Mouse (Mus musculus) heart, adult 2 months (tissue): ENCODE measurements around the gene Itga1. TPM values are rescaled to one million over a fixed set of nuclear protein-coding genes. Genes with fewer than 3 reads are reported as not detected.
A peak's percentile ranks its signal among the peaks of the same experiment; 100 is the strongest.

Source experiments
- DNase-seq, 2 experiments: peaks; one replicate each; pipeline ENCODE4 v3.0.0; 2021
- H3K27ac ChIP-seq: fragments of 200-600 bp; 2 replicates; pipeline ENCODE4 v1.8.1; 2022
- H3K27me3 ChIP-seq: fragments of 200-500 bp; 2 replicates; pipeline ENCODE4 v1.6.1; 2012; ENCODE audit warnings: mild to moderate bottlenecking, low read length, inconsistent platforms, mixed read lengths; ENCODE audit not compliant: control insufficient read depth, insufficient read depth
- H3K36me3 ChIP-seq: fragments of 200-500 bp; 2 replicates; pipeline ENCODE4 v1.6.1; 2012; ENCODE audit warnings: low read length, inconsistent platforms; ENCODE audit not compliant: control insufficient read depth, insufficient read depth
- H3K4me1 ChIP-seq: fragments of 200-500 bp; 2 replicates; pipeline ENCODE4 v1.6.1; 2011; ENCODE audit warnings: low read length; ENCODE audit not compliant: control insufficient read depth, insufficient read depth
- H3K4me3 ChIP-seq: fragments of 200-600 bp; 2 replicates; pipeline ENCODE4 v1.8.1; 2022
- H3K79me2 ChIP-seq: fragments of 200-500 bp; replicated peaks from 2 replicates; pipeline ENCODE4 v1.6.1; 2012; ENCODE audit warnings: mild to moderate bottlenecking, inconsistent platforms, low read length, moderate library complexity, mixed read lengths; ENCODE audit not compliant: control insufficient read depth, insufficient read depth
- H3K9ac ChIP-seq: fragments of 200-500 bp; 2 replicates; pipeline ENCODE4 v1.6.1; 2012; ENCODE audit warnings: low read depth, mild to moderate bottlenecking, control low read depth, inconsistent platforms, low read length, mixed read lengths
- CTCF ChIP-seq: fragments of 200-600 bp; IDR thresholded peaks from 2 replicates; pipeline ENCODE4 v1.8.1; 2022; ENCODE audit warnings: antibody characterized with exemption, mild to moderate bottlenecking, moderate library complexity
- EP300 ChIP-seq: fragments of 200-500 bp; IDR thresholded peaks from 2 replicates; pipeline ENCODE4 v1.6.1; 2011; ENCODE audit warnings: low read depth, low read length, control low read depth; ENCODE audit not compliant: insufficient read depth
- POLR2A ChIP-seq: fragments of 200-500 bp; IDR thresholded peaks from 2 replicates; pipeline ENCODE4 v1.6.1; 2011; ENCODE audit warnings: mild to moderate bottlenecking, low read depth, low read length, control low read depth; ENCODE audit not compliant: insufficient read depth
- WGBS: fragments of 180-500 bp; shearing (Covaris S2); methylation state at CpG from one replicate; pipeline ENCODE4 v1.1.7; 2018; 5-methylcytosine and 5-hydroxymethylcytosine counted together
- intact Hi-C: fragments of 180-260 bp; cut with DNase I; formaldehyde crosslinking; loops from one replicate; pipeline ENCODE4 v1.15.1; 2025
- polyA plus RNA-seq: library from polyadenylated mRNA; depleted of rRNA; stranded (reverse); fragments of >200 nt; gene quantifications from 2 replicates; pipeline ENCODE4 v1.2.3, GENCODE M21; 2012
- total RNA-seq, 2 experiments: library from RNA; stranded (reverse); gene quantifications; 2 replicates each; pipeline ENCODE4 v1.2.3; 2021

The Itga1 gene
- total and polyA plus RNA-seq, 3 experiments: 6.8 to 34.8 (median 34.8) TPM

DNA sequence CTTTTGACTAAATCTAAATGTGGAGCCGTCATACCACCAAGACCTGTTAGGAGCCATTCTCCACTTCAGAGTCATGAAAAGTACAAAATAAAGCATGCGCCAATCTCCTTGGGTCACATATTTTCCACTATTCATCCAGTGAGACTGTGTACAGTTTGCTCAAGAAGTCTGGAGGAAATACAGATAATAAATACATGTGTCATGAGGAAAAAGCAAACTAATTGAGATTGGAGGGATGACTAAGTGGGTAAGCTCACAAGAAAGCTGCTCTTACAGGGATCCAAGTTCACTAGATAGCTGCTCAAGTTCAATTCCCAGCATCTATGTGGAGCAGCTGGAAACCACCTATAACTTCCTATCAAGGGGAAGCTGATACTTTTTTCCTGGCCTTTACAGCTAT lies 24.8 kb upstream of the Itga1 start:
- Histone ChIP-seq H3K4me3 (no peak overlapping the region), H3K9ac (no peak overlapping the region), H3K27ac (no peak overlapping the region), H3K36me3 (no peaks in the 10 kb centered on the region; the same call in 1 of the 2 replicates), H3K27me3 (no peaks in the 10 kb centered on the region), H3K79me2 (no peaks in the 10 kb centered on the region), H3K4me1 (peaks cover 6% of the 10 kb centered on the region)
- intact Hi-C loops: no loop called here
- no peak for TF ChIP-seq POLR2A
- TF ChIP-seq EP300: no peak
- TF ChIP-seq CTCF: no peak
- no peak for DNase-seq
- 97% methylated on average over 2 of the region's 2 CpGs for WGBS

DNA sequence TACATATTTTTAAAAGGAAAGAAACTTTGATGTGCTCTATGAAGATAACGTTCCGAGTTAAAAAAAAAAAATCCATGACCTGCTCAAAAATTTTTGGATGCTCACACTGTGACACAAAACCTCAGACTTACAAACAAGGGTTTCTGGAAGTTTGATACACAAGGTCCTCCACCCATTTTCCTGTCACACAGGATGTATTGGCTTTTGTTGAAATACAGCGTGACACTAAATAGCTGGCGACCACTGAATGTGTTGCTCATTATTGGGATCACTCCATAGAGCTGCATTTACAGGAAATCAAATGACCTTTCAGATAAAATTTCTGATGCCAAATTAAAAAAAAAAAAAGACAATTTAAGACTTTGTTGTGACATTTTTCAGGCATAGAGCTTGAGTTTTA lies 23.4 kb upstream of the Itga1 start:
- no peaks in the 10 kb centered on the region; the same call in 1 of the 2 replicates for H3K36me3 ChIP-seq
- WGBS: 48% methylated on average over 4 of the region's 4 CpGs
- peaks cover 2% of the 10 kb centered on the region for H3K4me1 ChIP-seq
- H3K9ac ChIP-seq: no peak overlapping the region
- no peak for DNase-seq
- intact Hi-C loops: no loop called here
- H3K27me3 ChIP-seq: no peaks in the 10 kb centered on the region
- H3K4me3 ChIP-seq: no peak overlapping the region
- TF ChIP-seq EP300 (no peak), POLR2A (no peak), CTCF (no peak)
- H3K79me2 ChIP-seq: no peaks in the 10 kb centered on the region
- peak overlapping the region; percentile 71 for H3K27ac ChIP-seq

- TF ChIP-seq EP300 (no peak), POLR2A (no peak), CTCF (no peak)
- H3K27ac ChIP-seq: peak overlapping the region; percentile 71
- intact Hi-C loops: no loop called here
- WGBS: 39% methylated on average over 1 of the region's 1 CpGs
- H3K79me2 ChIP-seq: no peaks in the 10 kb centered on the region
- no peaks in the 10 kb centered on the region for H3K27me3 ChIP-seq
- H3K4me3 ChIP-seq: no peak overlapping the region
- DNase-seq: no peak
- no peaks in the 10 kb centered on the region; the same call in 1 of the 2 replicates for H3K36me3 ChIP-seq
- peaks cover 2% of the 10 kb centered on the region for H3K4me1 ChIP-seq
- no peak overlapping the region for H3K9ac ChIP-seq
These were observed 22.8 kb upstream of the Itga1 start for GRCm38 (mm10) chr13:115124521-115124920.

DNA sequence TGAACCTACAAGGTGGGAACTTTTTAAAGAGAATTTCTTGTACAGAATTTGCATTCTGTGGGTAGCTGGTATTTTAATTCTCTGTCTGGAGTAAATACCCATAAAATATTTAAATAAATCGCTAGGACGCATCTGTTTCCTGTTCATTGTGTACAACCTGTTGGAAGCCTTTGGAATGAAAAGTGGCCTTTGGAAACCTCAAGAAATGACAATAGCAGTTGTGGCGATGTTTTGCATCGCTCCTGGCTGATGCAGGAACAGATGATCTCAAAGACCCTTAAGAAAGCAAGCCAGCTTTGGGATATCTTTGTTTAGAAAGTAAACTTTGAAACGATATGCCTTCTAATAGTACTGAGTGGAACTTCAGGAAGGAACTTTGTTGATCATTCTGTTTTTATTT lies 17.0 kb upstream of the Itga1 start:
- 51% methylated on average over 5 of the region's 5 CpGs for WGBS
- peak overlapping the region; percentile 64 for H3K27ac ChIP-seq
- no peak overlapping the region for H3K4me3 ChIP-seq
- H3K36me3 ChIP-seq: no peaks in the 10 kb centered on the region
- intact Hi-C loops: loop anchor here (2.0 kb wide), 2 partner anchors 16 to 70 kb away; no protein-coding TSS in a partner anchor
- DNase-seq: peak in 1 of 2 experiments; percentile 30
- H3K79me2 ChIP-seq: no peaks in the 10 kb centered on the region
- H3K9ac ChIP-seq: no peak overlapping the region
- H3K27me3 ChIP-seq: no peaks in the 10 kb centered on the region
- peaks cover 1% of the 10 kb centered on the region; the same call in 1 of the 2 replicates for H3K4me1 ChIP-seq
- no peak for TF ChIP-seq EP300
- peak; percentile 37; the same call in 1 of the 2 replicates for TF ChIP-seq POLR2A
- TF ChIP-seq CTCF: no peak

DNA sequence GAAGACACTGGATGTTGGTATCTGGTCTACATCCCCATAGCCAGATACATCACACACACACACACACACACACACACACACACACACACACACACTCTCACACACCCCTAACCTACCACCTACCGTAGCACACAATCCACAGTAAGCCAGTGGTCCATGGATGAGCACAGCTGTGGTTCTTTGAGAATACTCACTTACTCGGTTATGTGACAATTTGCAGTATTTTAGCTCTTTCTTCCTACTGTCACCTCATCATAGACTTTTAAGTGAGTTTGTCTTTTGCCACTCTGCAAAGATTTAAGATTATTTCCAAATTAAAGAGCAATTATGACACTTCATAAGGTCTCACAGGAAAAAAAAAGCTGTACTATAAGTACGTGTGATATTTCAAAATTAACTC lies 16.4 kb upstream of the Itga1 start:
- H3K27me3 ChIP-seq: no peaks in the 10 kb centered on the region
- no peaks in the 10 kb centered on the region for H3K79me2 ChIP-seq
- peak overlapping the region; percentile 64 for H3K27ac ChIP-seq
- peaks cover 1% of the 10 kb centered on the region; the same call in 1 of the 2 replicates for H3K4me1 ChIP-seq
- no peak for TF ChIP-seq CTCF
- TF ChIP-seq POLR2A: no peak
- TF ChIP-seq EP300: no peak
- no peak overlapping the region for H3K9ac ChIP-seq
- no peaks in the 10 kb centered on the region for H3K36me3 ChIP-seq
- 66% methylated on average over 3 of the region's 3 CpGs for WGBS
- intact Hi-C loops: loop anchor here (2.0 kb wide), 2 partner anchors 15 to 71 kb away; no protein-coding TSS in a partner anchor
- no peak overlapping the region for H3K4me3 ChIP-seq
- no peak for DNase-seq

- Histone ChIP-seq H3K79me2 (no peaks in the 10 kb centered on the region), H3K4me3 (no peak overlapping the region), H3K36me3 (no peaks in the 10 kb centered on the region), H3K9ac (no peak overlapping the region), H3K27ac (peak overlapping the region; percentile 20; the same call in 1 of the 2 replicates), H3K27me3 (no peaks in the 10 kb centered on the region), H3K4me1 (peaks cover 1% of the 10 kb centered on the region; the same call in 1 of the 2 replicates)
- intact Hi-C loops: loop anchor here (1.0 kb wide), 1 partner anchor 8 kb away; no protein-coding TSS in a partner anchor
- TF ChIP-seq EP300 (no peak), POLR2A (no peak), CTCF (no peak)
- 84% methylated on average over 3 of the region's 3 CpGs for WGBS
- no peak for DNase-seq
These were observed 15.3 kb upstream of the Itga1 start for GRCm38 (mm10) chr13:115116930-115117621.
